Mouse (Mus musculus) layer of hippocampus, postnatal 10 days (tissue): ENCODE measurements at regions not wholly inside any gene's neighbourhood (a gene's known extent, or its start where the extent isn't known, plus 50 kb on each side); places are given as distances from the start of the nearest gene placed in this dataset.
A peak's percentile ranks its signal among the peaks of the same experiment; 100 is the strongest.
"Not testable (repeated sequence)": the region's sequence is repeated elsewhere in the genome, so short reads cannot be mapped to it uniquely, and the experiment has no call there.

Source experiments
- DNase-seq, 2 experiments: peaks; one replicate each; pipeline ENCODE4 v3.0.0; 2021; ENCODE audit warnings: low spot score in 2 of 2

DNA sequence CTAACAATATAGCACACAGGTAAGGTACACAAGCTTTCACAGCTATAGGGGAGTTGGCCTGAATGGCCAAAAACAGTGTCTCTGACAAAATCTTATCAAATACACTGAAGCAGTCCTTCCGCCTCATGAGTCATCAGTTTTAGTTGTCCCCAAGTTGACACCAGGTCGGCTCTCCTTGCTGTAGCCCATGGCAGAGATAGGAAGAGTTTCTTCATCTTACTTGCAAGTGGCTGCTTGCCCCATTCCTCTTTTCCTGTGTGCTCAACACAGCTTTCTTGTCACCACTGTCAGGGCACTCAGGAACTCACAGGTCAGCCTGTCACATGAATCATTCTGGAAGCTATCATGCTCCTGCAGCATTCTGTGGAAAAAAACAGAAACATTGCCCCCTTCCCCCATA lies 77.1 kb downstream of the Olfr721-ps1 start:
- not testable (repeated sequence) for DNase-seq

DNA sequence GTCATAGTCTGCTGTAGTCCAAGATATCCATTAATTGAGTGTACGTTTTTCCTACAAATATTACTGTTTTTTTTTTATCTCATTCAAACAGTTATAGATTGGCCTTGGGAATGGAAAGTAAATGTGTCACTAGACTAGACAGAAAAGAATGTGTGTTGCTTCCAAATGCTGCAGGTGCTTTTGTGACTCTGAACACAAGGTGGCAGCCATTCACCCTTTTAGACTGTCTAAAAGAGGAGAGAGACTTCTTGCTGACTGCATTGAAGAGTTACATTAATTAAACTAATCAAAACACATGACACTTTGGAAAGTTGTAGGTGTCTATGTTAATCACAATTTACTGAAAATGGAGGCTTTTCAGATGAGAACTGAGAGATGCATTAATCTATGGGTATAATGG lies 80.7 kb downstream of the Olfr721-ps1 start:
- peak; percentile 53 to 57 for DNase-seq

DNA sequence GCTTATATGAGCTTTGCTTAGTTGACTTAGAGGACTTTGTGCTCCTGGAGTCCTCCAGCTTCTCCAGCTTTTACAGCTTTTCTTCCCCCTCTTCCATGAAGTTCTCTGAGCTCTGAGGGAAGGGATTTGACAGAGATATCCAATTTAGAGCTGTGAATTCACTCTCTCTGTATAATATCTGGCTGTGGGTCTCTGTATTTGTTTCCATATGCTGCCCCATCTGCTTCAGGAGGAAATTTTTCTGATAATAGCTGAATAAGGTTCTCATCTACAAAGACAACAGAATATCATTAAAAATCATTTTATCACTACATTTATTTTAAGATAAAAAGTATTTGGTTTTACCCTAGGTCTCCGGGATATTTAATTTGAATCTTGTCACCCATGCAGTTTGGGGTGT lies 85.3 kb downstream of the Olfr721-ps1 start:
- DNase-seq: no peak

DNA sequence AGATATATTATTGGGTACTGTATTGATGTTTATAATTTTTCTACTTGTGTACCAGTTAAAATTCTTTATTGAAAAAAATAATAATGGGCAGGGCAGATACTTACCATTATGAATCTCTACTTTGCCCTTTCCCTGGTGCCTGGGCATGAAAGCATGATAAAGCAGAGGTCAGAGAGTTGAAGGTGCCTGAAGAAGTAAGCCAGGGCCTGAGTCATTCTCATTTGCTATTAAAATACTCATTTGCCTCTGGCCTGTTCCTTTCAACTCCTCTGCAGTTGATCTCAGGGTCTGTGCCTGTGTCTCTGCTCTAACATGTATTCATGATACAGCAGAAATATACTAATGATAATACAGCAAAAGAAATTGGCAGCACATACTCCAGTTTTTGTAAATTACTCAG lies 89.4 kb downstream of the Olfr721-ps1 start:
- no peak for DNase-seq

DNA sequence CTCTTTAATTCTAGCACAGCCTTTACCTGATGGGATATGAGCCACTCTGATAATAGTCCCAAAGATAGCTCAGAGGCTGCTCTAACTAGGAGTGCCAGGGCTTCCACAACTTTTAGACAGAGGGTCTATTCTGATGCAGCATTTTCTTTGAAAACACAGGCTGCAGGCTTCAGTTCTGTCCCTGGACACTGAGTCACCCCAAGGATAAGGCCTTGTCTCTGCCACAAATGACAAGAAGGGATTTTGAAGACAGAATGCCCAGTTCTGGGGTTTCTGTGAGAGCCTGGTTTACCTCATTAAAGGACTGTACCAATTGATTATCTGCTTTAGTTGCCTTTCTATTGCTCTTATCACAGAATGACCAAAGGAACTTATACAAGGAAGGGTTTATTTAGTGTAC lies 90.9 kb downstream of the Olfr721-ps1 start:
- no peak for DNase-seq

DNA sequence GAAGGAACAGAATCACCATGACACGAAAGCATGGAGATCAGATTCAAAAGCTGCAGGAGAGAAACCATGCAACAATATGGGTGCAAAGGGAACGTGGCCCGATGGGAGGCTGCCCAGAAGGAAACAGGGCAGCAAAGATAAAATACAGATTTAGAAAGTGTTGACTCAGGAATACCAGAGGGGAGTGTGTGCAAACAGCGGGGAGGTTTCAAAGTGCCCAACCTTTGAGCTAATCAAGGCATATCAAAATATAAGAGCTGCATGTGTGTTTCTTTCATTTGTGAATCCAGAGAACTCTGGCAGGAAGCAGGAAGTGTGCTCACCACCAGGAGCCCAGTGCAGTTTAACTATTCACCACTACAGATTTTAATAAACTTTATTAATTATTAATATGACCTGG lies 110.8 kb downstream of the Olfr721-ps1 start:
- DNase-seq: no peak

DNA sequence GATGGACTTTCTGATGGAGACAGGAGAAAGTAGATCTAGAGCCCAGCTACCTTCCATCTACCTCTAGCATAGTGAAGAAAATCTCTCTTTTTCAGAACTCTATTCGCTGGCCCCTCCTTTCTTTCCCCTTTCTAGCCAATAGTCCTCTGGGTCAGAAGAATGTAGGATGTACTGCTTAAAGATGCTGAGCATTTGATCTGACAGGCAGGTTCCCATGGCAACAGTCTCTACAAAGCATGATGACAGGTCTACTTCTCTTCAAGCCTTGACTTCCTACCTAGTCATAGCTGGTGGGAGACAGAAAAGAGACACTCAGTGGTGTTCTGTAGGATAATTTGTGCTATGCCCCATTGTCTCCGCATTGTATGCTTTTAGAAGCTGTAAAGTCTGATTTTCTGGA lies 112.0 kb downstream of the Olfr721-ps1 start:
- DNase-seq: no peak

DNA sequence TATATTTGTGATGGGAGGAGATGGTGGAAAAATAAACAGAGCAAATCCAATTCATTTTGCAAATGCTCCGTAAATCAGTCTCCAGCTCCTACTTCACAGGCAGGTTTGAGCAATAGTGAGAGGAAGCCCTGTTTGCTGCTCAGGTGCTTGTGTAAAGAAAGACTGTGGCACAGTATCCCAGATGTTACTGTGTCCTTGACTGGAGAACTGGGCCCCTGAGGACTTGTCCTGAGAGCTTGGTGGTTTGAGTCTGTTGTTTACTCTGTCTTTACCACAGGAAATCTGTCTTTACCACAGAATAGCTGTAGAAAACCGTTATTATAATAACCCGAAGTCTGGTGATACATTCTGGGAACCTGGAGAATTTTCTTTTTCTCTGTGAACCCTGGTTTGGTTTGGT lies 112.4 kb downstream of the Olfr721-ps1 start:
- DNase-seq: no peak

DNA sequence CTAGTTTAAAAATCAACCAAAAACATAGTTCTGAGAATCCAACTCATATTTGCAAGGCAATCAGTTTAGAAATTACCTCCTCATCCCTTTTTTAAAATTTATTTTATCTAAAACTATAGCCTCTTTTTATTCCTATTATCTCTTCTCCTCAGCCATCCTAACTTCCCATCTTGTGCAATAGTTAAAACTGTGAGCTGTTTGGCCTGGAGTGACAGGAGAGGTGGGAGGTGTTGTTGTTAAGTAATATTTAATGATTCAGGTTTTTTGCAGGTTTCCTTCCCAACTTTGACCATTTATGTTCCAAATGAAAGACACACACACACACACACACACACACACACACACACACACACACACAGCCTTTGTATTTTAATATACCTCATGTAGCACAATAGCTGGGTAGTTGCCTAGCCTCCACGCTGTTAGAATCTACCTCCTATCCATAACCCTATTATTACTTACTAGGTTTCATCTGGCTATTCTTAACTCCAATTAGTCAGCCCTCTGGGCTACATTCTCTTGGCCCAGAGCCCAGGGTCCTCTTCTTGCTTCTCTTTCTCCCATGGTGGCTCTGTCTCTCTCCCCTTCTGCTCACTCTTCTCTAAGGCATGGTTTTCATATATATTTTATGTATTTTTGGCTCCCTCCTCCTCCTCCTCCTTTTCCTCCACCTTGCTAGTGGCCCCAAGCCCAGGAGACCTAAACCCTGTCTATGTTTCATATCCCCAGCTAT lies 113.5 kb downstream of the Olfr721-ps1 start:
- DNase-seq: no peak

DNA sequence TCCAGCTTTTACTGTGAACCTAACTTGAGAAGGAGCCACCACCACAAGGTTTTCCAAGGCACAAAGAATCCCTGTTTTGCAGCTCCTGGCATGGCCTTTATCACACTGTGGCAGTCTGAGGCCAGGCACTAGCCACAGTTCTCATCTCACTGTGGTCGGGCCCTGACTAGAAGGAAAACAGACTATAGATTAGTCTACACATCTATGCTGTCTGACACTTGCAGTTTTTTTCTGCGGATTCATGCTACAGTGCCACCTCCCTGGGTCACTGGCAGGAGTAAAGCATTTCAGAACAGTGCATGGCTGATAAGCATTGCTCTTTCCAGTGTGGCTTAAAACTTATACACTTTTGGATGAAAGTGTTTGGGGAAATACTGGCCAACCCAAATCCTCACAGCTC lies 114.3 kb downstream of the Olfr721-ps1 start:
- no peak for DNase-seq

DNA sequence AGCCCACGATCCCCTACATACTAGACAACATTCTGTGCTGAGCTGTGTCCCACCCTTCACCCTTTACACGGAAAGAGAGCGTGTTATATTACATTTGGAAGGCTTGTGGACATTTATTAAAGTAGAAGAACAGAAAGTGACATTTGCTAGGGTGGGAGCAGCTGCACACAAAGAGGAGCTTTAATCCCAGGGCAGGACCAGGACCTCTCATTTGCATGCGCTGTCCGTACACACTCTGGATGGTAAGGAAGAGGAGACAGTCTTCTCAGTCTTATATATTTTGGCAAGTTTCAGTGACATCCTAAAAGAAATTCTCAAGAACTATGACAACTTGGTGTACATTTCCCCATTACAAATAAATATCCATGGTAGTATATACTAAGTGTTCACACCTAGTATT lies 114.8 kb downstream of the Olfr721-ps1 start:
- DNase-seq: no peak

DNA sequence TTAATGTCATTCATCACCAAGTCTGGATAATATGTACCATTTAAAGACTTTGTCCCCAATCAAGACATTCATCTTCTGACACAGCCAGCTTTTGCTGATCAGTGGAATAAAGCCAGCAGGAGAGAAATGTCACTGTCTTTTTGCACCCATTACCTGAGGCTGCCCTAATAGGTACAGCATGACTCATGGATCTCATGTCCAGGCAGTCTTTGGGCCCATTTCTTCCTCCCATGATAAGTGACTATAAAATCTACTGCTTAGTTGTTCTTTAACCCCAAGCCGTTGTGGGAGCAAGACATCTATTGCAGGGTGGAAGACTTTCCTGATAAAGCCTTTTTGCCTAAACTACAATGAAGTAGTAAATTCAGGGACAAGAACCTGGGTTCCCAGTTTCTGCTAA lies 116.9 kb downstream of the Olfr721-ps1 start:
- DNase-seq: no peak

DNA sequence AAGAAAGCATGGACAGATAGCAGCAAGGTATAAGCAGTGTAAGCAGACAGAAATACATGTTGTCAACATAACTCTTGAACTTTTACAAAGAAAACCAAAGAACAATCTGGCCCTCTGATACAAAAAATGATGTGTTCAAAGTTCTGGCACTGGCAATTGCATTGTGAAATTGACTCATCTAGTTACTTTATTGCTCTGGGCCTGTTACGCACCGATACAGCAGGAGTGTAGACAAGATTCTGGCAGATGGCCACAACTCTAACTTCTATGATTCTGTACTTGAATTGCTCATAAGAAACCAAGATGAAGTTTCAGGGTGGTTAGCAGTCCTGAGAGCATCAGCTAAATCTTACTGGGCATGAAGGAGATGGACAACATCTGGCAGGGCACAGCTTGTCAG lies 117.7 kb downstream of the Olfr721-ps1 start:
- DNase-seq: no peak

DNA sequence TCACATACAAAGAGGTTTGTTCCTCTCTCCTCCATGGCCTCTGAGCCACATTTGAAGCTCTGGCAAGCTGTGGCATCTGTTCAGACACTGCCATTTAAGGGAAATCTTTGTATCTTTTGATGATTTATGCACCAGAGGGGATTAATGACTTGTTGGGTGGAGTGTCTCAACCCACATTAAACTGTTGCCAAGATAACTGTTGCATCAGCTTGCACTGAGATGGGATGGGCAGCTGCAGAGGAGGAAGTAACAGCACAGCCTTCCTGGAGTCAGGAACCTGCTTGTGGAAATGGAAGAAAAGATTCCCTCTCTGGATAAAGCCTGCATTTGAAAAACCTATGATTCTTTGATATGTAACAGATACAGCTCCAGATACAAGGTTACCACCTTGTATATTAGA lies 119.1 kb downstream of the Olfr721-ps1 start:
- DNase-seq: no peak

DNA sequence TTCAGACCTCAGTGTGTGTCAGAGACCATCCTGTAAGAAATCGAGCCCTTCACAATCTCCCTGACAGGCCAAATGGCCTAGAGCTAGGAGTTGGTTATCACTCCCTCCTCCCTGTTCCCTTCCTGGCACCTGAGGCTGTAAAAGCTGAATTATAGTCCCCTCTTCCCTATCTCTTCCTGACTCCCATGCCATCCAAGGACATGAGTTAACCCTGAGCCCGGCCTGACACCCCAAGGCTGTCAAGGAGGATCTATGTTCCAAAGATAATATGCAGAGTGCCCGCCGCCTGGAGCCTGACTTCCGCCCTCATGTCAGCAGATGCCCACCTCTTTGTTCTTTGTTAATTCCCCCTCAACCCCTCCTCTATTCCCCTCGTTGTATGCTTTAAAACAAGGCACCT lies 120.2 kb downstream of the Olfr721-ps1 start:
- not testable (repeated sequence) for DNase-seq

DNA sequence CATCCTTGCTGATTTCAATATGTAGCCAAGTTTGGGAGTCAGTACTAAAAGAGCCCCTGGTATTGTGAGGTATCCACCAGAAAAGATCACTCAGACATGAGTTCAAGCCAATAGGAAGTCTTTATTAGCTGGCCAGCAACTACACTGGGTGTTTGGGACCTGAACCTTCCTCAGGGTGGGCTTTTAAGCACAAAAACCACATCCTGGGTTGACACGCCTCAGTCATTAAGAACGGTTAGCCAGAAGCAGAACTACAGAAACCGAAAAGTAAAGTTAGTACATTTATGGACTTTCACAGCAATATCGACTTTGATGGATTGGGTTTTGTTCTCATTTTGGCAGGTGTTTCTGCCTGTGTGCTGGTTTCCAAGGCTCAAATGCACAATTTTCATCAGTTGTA lies 124.1 kb downstream of the Olfr721-ps1 start:
- DNase-seq: no peak

DNA sequence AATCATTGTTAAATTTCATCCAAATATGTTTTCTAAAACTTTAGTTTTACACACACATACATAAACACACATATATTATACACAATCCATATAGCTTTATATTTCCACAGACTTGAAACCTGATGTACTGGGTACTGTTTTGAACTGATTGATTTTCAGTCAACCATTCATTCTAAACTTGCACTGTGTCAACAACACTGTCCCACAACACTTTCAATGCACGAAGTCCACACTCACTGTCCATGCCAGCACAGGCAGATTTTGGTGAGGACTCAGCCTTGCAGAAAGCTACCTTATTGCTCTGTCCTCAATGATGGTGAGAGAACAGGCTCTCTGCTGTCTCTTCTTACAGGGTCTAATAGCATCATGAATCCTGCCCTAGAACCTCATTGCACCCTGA lies 127.3 kb downstream of the Olfr721-ps1 start:
- DNase-seq: no peak

DNA sequence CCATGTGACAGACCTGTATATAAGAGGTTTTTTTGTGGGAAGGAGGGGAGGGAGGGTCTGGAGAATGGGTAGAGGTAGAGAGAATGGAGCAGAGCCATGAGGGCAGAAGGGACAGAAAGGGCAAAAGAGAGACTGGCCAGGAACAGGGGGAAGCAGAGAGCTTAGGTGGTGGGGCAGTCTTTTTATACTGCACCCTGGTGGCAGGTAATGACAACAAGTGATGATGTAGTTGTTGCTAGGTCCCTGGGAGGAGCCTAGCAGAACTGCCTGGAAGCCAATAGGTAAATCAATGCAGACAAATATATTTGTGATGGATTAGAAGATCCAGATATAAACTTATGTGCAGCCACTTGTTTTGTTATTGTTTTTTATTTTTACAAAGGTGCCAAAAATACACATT lies 140.1 kb downstream of the Olfr721-ps1 start:
- DNase-seq: no peak

DNA sequence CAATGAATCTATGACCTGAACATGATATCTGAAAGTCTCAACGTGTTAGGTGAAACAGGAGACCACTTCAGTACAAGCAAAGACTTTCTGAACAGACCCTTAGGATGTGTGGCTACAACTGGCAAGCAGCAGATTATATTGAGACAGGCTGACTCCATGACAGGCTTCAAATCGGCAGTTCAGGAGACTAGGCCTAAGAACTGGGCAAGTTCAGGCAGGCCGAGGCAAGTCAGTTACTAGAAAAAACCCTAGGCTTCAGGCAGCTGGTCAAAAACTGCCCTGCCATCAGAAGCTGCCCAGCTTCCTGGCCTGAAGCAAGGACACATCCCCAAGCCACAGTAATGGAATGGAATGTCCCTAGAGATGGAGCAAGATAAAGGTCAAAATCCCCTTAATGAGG lies 140.6 kb downstream of the Olfr721-ps1 start:
- DNase-seq: no peak

DNA sequence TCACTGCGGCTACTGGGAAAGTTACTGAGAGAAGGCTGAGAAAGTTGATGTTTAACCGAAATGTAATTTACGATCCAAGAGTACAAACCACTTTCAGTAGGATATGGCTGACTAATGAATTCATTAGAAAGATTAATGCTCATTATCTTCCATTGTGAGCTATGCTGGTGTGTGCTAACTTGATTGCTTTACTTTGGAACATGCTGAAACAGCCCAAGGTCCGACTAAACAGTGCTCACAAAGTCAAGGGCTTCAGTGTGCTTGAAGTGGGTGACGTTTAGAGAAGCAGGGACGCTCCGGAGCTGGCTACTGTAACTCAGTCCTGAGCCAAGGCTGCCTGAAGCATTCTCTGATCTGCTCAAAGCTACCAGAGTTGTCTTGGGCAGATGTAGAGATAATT lies 143.1 kb downstream of the Olfr721-ps1 start:
- DNase-seq: no peak

DNA sequence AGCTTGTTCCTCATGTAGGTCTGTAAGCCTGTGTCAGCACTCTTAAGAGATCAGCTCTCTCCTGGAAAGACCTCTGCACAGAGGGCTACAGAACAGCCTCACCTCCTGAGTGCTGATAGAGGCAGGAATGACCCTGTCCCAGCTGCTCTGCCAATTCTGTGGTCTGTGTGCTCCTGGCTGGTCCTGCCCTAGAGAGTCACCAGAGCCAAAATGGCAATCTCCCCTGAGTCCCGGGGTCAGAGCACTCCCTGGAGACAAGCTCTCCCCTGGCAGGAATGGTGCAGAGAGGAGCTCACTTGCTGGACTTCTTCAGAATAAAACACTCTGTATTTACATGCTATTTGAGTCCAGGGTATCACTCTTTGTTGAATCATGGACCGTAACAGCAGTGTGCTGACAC lies 149.9 kb upstream of the Slc4a7 start:
- no peak for DNase-seq

DNA sequence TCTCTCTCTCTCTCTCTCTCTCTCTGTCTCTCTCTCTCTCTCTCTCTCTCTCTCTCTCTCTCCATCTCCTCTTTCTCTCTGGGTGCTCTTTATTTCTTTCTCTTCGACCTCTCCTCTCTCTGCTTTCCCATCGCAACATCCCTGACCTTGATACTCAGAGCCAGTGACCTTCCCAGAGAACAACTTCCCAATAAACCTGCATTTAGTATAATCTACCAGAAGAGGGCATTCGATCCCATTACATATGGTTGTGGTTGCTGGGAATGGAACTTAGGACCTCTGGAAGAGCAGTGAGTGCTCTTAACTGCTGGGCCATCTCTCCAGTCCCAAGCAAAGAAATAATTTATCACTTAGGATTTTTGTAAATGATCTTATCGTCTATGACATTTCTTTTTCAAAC lies 127.2 kb upstream of the Slc4a7 start:
- no peak for DNase-seq

DNA sequence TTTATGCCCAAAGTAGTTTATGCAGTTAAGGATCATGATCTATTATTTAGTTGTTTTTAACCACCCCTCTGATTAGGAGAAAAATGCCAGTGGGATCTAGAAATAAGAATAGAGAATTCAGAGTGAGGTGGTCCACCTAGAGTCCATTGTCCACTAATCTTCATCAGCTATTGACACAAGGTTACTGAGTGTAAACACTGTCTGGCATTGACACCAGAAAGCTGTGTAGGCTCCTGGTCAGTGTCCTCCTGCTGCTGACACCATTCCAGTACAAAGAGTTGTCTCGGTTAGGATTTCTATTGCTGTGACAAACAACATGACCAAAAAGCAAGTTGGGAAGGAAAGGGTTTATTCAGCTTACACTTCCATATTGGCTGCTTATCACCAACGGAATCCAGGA lies 110.1 kb upstream of the Slc4a7 start:
- no peak for DNase-seq

DNA sequence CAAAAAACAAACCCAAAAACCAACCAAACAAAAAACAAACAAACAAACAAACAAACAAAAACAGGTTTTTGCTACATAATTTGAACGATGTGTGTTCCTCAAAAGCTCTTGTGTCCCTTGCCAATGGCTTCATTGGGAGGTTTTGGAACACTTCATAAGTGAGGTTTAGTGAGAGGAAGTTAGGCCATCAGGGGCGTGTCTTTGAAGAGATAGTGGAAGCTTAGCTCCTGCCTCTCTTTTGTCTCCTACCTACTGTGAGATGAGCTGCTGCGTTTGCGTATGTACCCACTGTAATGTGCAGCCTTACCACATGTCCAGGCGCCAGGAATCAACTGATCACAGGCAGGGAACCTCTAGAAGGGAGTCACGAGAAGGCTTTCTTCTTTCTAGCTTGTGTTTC lies 107.3 kb upstream of the Slc4a7 start:
- DNase-seq: no peak
